Mouse (Mus musculus) myocyte (in vitro differentiated cells): ENCODE measurements at regions not wholly inside any gene's neighbourhood (a gene's known extent, or its start where the extent isn't known, plus 50 kb on each side); places are given as distances from the start of the nearest gene placed in this dataset.

ENCODE experiments used
- H3K27me3 ChIP-seq: one replicate; pipeline ENCODE4 v1.6.1; 2011; ENCODE audit not compliant: control insufficient read depth, insufficient read depth, insufficient read length
- H3K36me3 ChIP-seq: one replicate; pipeline ENCODE4 v1.6.1; 2011; ENCODE audit not compliant: control insufficient read depth, insufficient read depth
- H3K4me2 ChIP-seq: one replicate; pipeline ENCODE4 v1.6.1; 2011; ENCODE audit warnings: low read depth, control low read depth
- H3K4me3 ChIP-seq: one replicate; pipeline ENCODE4 v1.5.1; 2011; ENCODE audit warnings: mild to moderate bottlenecking, control low read depth, moderate library complexity
- H3K79me2 ChIP-seq: one replicate; pipeline ENCODE4 v1.6.1; 2011; ENCODE audit not compliant: control insufficient read depth, insufficient read depth
- H3ac ChIP-seq: one replicate; pipeline ENCODE4 v1.6.1; 2011; ENCODE audit not compliant: control insufficient read depth, insufficient read length
- CEBPB ChIP-seq: IDR thresholded peaks from 2 replicates; pipeline ENCODE4 v1.6.1; 2011; ENCODE audit warnings: mild to moderate bottlenecking, moderate library complexity; ENCODE audit not compliant: poor library complexity, insufficient read depth, severe bottlenecking
- E2F4 ChIP-seq: IDR thresholded peaks from one replicate; pipeline ENCODE4 v1.6.1; 2011; ENCODE audit warnings: mild to moderate bottlenecking, control low read depth, moderate library complexity; ENCODE audit not compliant: insufficient read depth
- MAX ChIP-seq: IDR thresholded peaks from one replicate; pipeline ENCODE4 v1.6.1; 2011; ENCODE audit warnings: low read depth, mild to moderate bottlenecking, control low read depth
- MYOD1 ChIP-seq, 3 experiments: IDR thresholded peaks; one replicate each; pipeline ENCODE4 v1.6.1; 2011; ENCODE audit warnings: control low read depth in 2 of 3, low read depth in 2 of 3, mild to moderate bottlenecking in 2 of 3, moderate library complexity in 1 of 3; ENCODE audit not compliant: insufficient read length in 2 of 3, control insufficient read depth in 1 of 3
- MYOG ChIP-seq, 3 experiments: IDR thresholded peaks; one replicate each; pipeline ENCODE4 v1.6.1; 2011; ENCODE audit warnings: control low read depth in 2 of 3, low read depth in 2 of 3, mild to moderate bottlenecking in 2 of 3; ENCODE audit not compliant: insufficient read length in 2 of 3, control insufficient read depth in 1 of 3, insufficient read depth in 1 of 3
- POLR2A ChIP-seq: IDR thresholded peaks from one replicate; pipeline ENCODE4 v1.6.1; 2011; ENCODE audit warnings: low read depth, mild to moderate bottlenecking, control low read depth, moderate library complexity; ENCODE audit not compliant: insufficient read length
- POLR2AphosphoS2 ChIP-seq: IDR thresholded peaks from one replicate; pipeline ENCODE4 v1.6.1; 2011; ENCODE audit warnings: low read depth, control low read depth; ENCODE audit not compliant: insufficient read length
- REST ChIP-seq: IDR thresholded peaks from one replicate; pipeline ENCODE4 v1.6.1; 2011; ENCODE audit warnings: mild to moderate bottlenecking, control low read depth, moderate library complexity; ENCODE audit not compliant: insufficient read depth, insufficient read length
- SRF ChIP-seq: IDR thresholded peaks from one replicate; pipeline ENCODE4 v1.6.1; 2011; ENCODE audit warnings: low read depth; ENCODE audit not compliant: control insufficient read depth, insufficient read length
- TCF12 ChIP-seq: IDR thresholded peaks from one replicate; pipeline ENCODE4 v1.6.1; 2011; ENCODE audit warnings: mild to moderate bottlenecking, control low read depth; ENCODE audit not compliant: poor library complexity, insufficient read depth, severe bottlenecking
- TCF3 ChIP-seq: IDR thresholded peaks from one replicate; pipeline ENCODE4 v1.6.1; 2011; ENCODE audit warnings: low read depth, control low read depth; ENCODE audit not compliant: insufficient read length
- USF1 ChIP-seq: IDR thresholded peaks from one replicate; pipeline ENCODE4 v1.6.1; 2011; ENCODE audit warnings: low read depth, mild to moderate bottlenecking, control low read depth, moderate library complexity

- Histone ChIP-seq H3K4me3 (no peak overlapping the region), H3K27me3 (no peaks in the 10 kb centered on the region), H3K36me3 (no peaks in the 10 kb centered on the region), H3ac (no peak overlapping the region), H3K4me2 (peak overlapping the region; percentile 66), H3K79me2 (no peaks in the 10 kb centered on the region)
- TF ChIP-seq REST: no peak
- no peak for TF ChIP-seq SRF
- no peak for TF ChIP-seq MYOD1 (IDR thresholded peaks at IDR 0.05; ENCODE audit: control insufficient read depth in 1 of 3, insufficient read length in 2 of 3, low read depth in 2 of 3)
- TF ChIP-seq POLR2AphosphoS2: no peak
- no peak for TF ChIP-seq TCF12
- TF ChIP-seq MYOG (IDR thresholded peaks at IDR 0.05; ENCODE audit: control insufficient read depth in 1 of 3, insufficient read depth in 1 of 3, insufficient read length in 2 of 3, low read depth in 2 of 3): no peak
- TF ChIP-seq USF1: no peak
- TF ChIP-seq CEBPB: no peak
- TF ChIP-seq TCF3: no peak
Observed at GRCm38 (mm10) chr3:51080415-51080814, 143.8 kb upstream of the Noct start.

- Histone ChIP-seq H3K27me3 (no peaks in the 10 kb centered on the region), H3K4me2 (peak overlapping the region; percentile 66), H3K36me3 (no peaks in the 10 kb centered on the region), H3K4me3 (no peak overlapping the region), H3ac (no peak overlapping the region), H3K79me2 (no peaks in the 10 kb centered on the region)
- TF ChIP-seq USF1: no peak
- TF ChIP-seq REST: no peak
- TF ChIP-seq SRF: no peak
- peak; percentile 34 to 88 (median 86) for TF ChIP-seq MYOD1 (IDR thresholded peaks at IDR 0.05; ENCODE audit: control insufficient read depth in 1 of 3, insufficient read length in 2 of 3, low read depth in 2 of 3)
- 0 out of 2 replicates have a peak, but pooled peaks have one; percentile 39 for TF ChIP-seq CEBPB
- peak; percentile 66 for TF ChIP-seq TCF3
- no peak for TF ChIP-seq POLR2A
- peak; percentile 77 for TF ChIP-seq TCF12
- TF ChIP-seq E2F4: no peak
- TF ChIP-seq MAX: no peak
- TF ChIP-seq POLR2AphosphoS2: no peak
- peak in 2 of 3 experiments; percentile 65 to 76 for TF ChIP-seq MYOG (IDR thresholded peaks at IDR 0.05; ENCODE audit: control insufficient read depth in 1 of 3, insufficient read depth in 1 of 3, insufficient read length in 2 of 3, low read depth in 2 of 3)
Observed at GRCm38 (mm10) chr3:51080855-51081254, 143.4 kb upstream of the Noct start.

- Histone ChIP-seq H3K36me3 (no peaks in the 10 kb centered on the region), H3K79me2 (no peaks in the 10 kb centered on the region), H3ac (no peak overlapping the region), H3K4me3 (no peak overlapping the region), H3K27me3 (no peaks in the 10 kb centered on the region), H3K4me2 (no peak overlapping the region)
- TF ChIP-seq POLR2A (no peak), USF1 (no peak), MAX (no peak), TCF3 (no peak), SRF (no peak), POLR2AphosphoS2 (no peak), MYOD1 (IDR thresholded peaks at IDR 0.05; ENCODE audit: control insufficient read depth in 1 of 3, insufficient read length in 2 of 3, low read depth in 2 of 3) (no peak), REST (no peak), TCF12 (no peak)
Observed at GRCm38 (mm10) chr3:51082831-51083575, 141.2 kb upstream of the Noct start.

GRCm38 (mm10) chr3:51083583-51083982, 140.7 kb upstream of the Noct start:
- TF ChIP-seq MAX (no peak), USF1 (no peak), E2F4 (no peak), POLR2A (no peak), REST (no peak), MYOG (IDR thresholded peaks at IDR 0.05; ENCODE audit: control insufficient read depth in 1 of 3, insufficient read depth in 1 of 3, insufficient read length in 2 of 3, low read depth in 2 of 3) (no peak), TCF3 (no peak), MYOD1 (IDR thresholded peaks at IDR 0.05; ENCODE audit: control insufficient read depth in 1 of 3, insufficient read length in 2 of 3, low read depth in 2 of 3) (no peak), POLR2AphosphoS2 (no peak), SRF (no peak), TCF12 (no peak), CEBPB (no peak)
- no peaks in the 10 kb centered on the region for H3K79me2 ChIP-seq
- no peak overlapping the region for H3K4me2 ChIP-seq
- H3K27me3 ChIP-seq: no peaks in the 10 kb centered on the region
- no peak overlapping the region for H3K4me3 ChIP-seq
- H3ac ChIP-seq: no peak overlapping the region
- no peaks in the 10 kb centered on the region for H3K36me3 ChIP-seq
